Mouse (Mus musculus) G1E (cell line): Measurements from ENCODE around the gene Prpf8.

ENCODE experiments used
- CTCF ChIP-seq: IDR thresholded peaks from 2 replicates; pipeline ENCODE4 v1.5.1; 2012; ENCODE audit warnings: low read depth, low read length, inconsistent platforms, mixed read lengths
- GATA1 ChIP-seq: IDR thresholded peaks from 2 replicates; pipeline ENCODE4 v1.6.1; 2012; ENCODE audit warnings: borderline replicate concordance, low read length, inconsistent platforms, mixed read lengths
- TAL1 ChIP-seq: conservative IDR thresholded peaks from 2 replicates; pipeline ENCODE4 v1.6.1; 2012; ENCODE audit warnings: low read depth, low read length, inconsistent platforms, mixed read lengths

- TF ChIP-seq GATA1 (no peak), CTCF (no peak), TAL1 (no peak)
Measured at GRCm38 (mm10) chr11:75472469-75473081, 14.0 kb upstream of the Prpf8 start.
